Mouse (Mus musculus) bone marrow macrophage, adult 2 months (primary cell): ENCODE measurements around the gene Prpf8.

Experiments
- CTCF ChIP-seq: IDR thresholded peaks from 2 replicates; pipeline ENCODE4 v1.5.1; 2012; ENCODE audit warnings: low read depth, mild to moderate bottlenecking, low read length, moderate library complexity
- POLR2A ChIP-seq: IDR thresholded peaks from 2 replicates; pipeline ENCODE4 v1.6.1; 2012; ENCODE audit warnings: mild to moderate bottlenecking, low read depth, low read length, borderline replicate concordance

- no peak for TF ChIP-seq CTCF
- TF ChIP-seq POLR2A, result no peak
Measured at GRCm38 (mm10) chr11:75443711-75444110, 42.9 kb upstream of the Prpf8 start.
